ENCODE assay signal across 10 mouse cellular contexts in genomic region chr5:122439400-122440094, GRCm38 (mm10). TPM values are rescaled to one million over a fixed set of nuclear protein-coding genes. Genes with fewer than 3 reads are reported as not detected.
DNase-seq lines count a peak whose midpoint lies in the region; ATAC-seq and TF ChIP-seq lines count a peak whose summit lies in the region.
"Had no signal": no experiment of that assay in that cellular context is flagged by ENCODE, and none has a peak within 500 bp of the region (broad histone marks: within the 10 kb centered on the region; RNA-seq: fewer than 3 reads in every experiment).

No protein-coding gene starts in this region.

- peak overlapping the region; percentile 39; the same call in 1 of the 2 replicates for H3K27ac ChIP-seq in testis, adult 2 months (ENCODE audit: control insufficient read depth, insufficient read depth, low read depth, low read length)
- H3K27ac ChIP-seq in stomach, postnatal 0 days (replicated peaks): peak overlapping the region; percentile 45; the same call in 1 of the 2 replicates

- no peak for TF ChIP-seq POLR2A in testis, adult 2 months (IDR thresholded peaks at IDR 0.05; ENCODE audit: control insufficient read depth, low read depth, low read length)

- intact Hi-C loops in left cerebral cortex, postnatal 14 days (cut with DNase I): no loop called here

- peaks cover 6% of the 10 kb centered on the region for H3K36me3 ChIP-seq in testis, adult 2 months (ENCODE audit: control insufficient read depth, insufficient read depth, low read length)
- peaks cover 57% of the 10 kb centered on the region for H3K36me3 ChIP-seq in stomach, postnatal 0 days (ENCODE audit: control insufficient read depth, insufficient read depth, low read length)

- no peak overlapping the region for H3K4me3 ChIP-seq in testis, adult 2 months (ENCODE audit: control insufficient read depth, low read depth, low read length)
- no peak overlapping the region for H3K4me3 ChIP-seq in stomach, postnatal 0 days (ENCODE audit: low read depth, low read length)
- H3K4me3 ChIP-seq: erythroblast, embryonic 14.5 days had no signal

- H3K4me1 ChIP-seq in testis, adult 2 months (ENCODE audit: control insufficient read depth, insufficient read depth, low read length): no peaks in the 10 kb centered on the region
- H3K4me1 ChIP-seq in stomach, postnatal 0 days (replicated peaks; ENCODE audit: control insufficient read depth, insufficient read depth): no peaks in the 10 kb centered on the region

- no peak for TF ChIP-seq EP300 in stomach, postnatal 0 days (optimal IDR thresholded peaks at IDR 0.05)

- DNase-seq in gastrocnemius, adult 18-20 months (ENCODE audit: low spot score): peak; percentile 21
- DNase-seq in gastrocnemius, postnatal 25 days: no peak
- DNase-seq in testis, postnatal 14 days (ENCODE audit: low spot score): no peak
- DNase-seq in kidney, postnatal 4 days: peak; percentile 56 to 66
- no peak for DNase-seq in stomach, postnatal 0 days (ENCODE audit: low spot score)
- DNase-seq in left cerebral cortex, postnatal 14 days (ENCODE audit: low spot score in 2 of 2): no peak
- DNase-seq: cerebellum, adult 11-12 months had no signal

- H3K4me2 ChIP-seq in stomach, postnatal 0 days (replicated peaks; ENCODE audit: low read depth): no peak overlapping the region

- 67% methylated on average over 19 of the region's 19 CpGs for WGBS in stomach, postnatal 0 days

- no peak for TF ChIP-seq CTCF in testis, adult 2 months (IDR thresholded peaks at IDR 0.05; ENCODE audit: control insufficient read depth, insufficient read depth, insufficient replicate concordance, low read depth, low read length)
- TF ChIP-seq CTCF in stomach, postnatal 0 days (IDR thresholded peaks at IDR 0.05; ENCODE audit: low read depth): no peak

- no peaks in the 10 kb centered on the region for H3K27me3 ChIP-seq in testis, adult 2 months (ENCODE audit: control insufficient read depth, insufficient read depth, low read length)
- H3K27me3 ChIP-seq in stomach, postnatal 0 days (ENCODE audit: control insufficient read depth, insufficient read depth, low read length): no peaks in the 10 kb centered on the region

- no peaks in the 10 kb centered on the region for H3K9me3 ChIP-seq in stomach, postnatal 0 days (ENCODE audit: control insufficient read depth, low read length)

- H3K9ac ChIP-seq in stomach, postnatal 0 days (ENCODE audit: low read length): no peak overlapping the region

- ATAC-seq in stomach, postnatal 0 days (ENCODE audit: low FRiP score, low TSS enrichment): no peak
- no peak for ATAC-seq in CD4-positive, CD25-positive, alpha-beta regulatory T cell, adult 4 months

RNA-seq across cellular contexts. Expression of gene Anapc7, which starts 18.1 kb away (rescaled TPM):
- total RNA-seq in gastrocnemius, adult 18-20 months (2021): 10 to 100 TPM; 14.9 to 16.0 TPM
- 10 to 100 TPM; 12.3 to 13.4 TPM for total RNA-seq in gastrocnemius, postnatal 25 days (2021)
- 16.1 and 16.2 TPM in 2 replicates for polyA plus RNA-seq in testis, adult 2 months (2012; rRNA removed)
- 20.7 and 21.7 TPM in 2 replicates for polyA plus RNA-seq in stomach, postnatal 0 days (2015; fragmentation: Nextera tagmentation; extraction: Ambion mirVana)
- 10 to 100 TPM; 29.5 to 31.2 TPM for total RNA-seq in left cerebral cortex, postnatal 14 days (2021)
- 10 to 100 TPM; 17.7 to 22.8 TPM for polyA plus RNA-seq in CD4-positive, CD25-positive, alpha-beta regulatory T cell, adult 4 months (2017; shearing (Covaris generic))

RNA-seq across cellular contexts. Expression of gene Arpc3, which starts 47.9 kb away (rescaled TPM):
- total RNA-seq in gastrocnemius, adult 18-20 months (2021): 10 to 100 TPM; 54.0 to 63.0 TPM
- 10 to 100 TPM; 46.8 to 54.9 TPM for total RNA-seq in gastrocnemius, postnatal 25 days (2021)
- polyA plus RNA-seq in testis, adult 2 months (2012; rRNA removed): 35.0 and 35.1 TPM in 2 replicates
- polyA plus RNA-seq in stomach, postnatal 0 days (2015; fragmentation: Nextera tagmentation; extraction: Ambion mirVana): 147 TPM in 2 replicates
- 100 to 1,000 TPM; 250 to 273 TPM for total RNA-seq in left cerebral cortex, postnatal 14 days (2021)
- 100 to 1,000 TPM; 394 to 533 TPM for polyA plus RNA-seq in CD4-positive, CD25-positive, alpha-beta regulatory T cell, adult 4 months (2017; shearing (Covaris generic))

Comparison
In these comparisons a context has a peak if more than half of its experiments do, and no peak if none do; other contexts are left out.
1. DNase-seq: peak in gastrocnemius, adult 18-20 months (single experiment) and kidney, postnatal 4 days (2 of 2); none in gastrocnemius, postnatal 25 days (single experiment), testis, postnatal 14 days (single experiment), stomach, postnatal 0 days (single experiment) and left cerebral cortex, postnatal 14 days (0 of 2).